27 mouse cellular contexts compared by ENCODE assay signal in the genomic region with DNA sequence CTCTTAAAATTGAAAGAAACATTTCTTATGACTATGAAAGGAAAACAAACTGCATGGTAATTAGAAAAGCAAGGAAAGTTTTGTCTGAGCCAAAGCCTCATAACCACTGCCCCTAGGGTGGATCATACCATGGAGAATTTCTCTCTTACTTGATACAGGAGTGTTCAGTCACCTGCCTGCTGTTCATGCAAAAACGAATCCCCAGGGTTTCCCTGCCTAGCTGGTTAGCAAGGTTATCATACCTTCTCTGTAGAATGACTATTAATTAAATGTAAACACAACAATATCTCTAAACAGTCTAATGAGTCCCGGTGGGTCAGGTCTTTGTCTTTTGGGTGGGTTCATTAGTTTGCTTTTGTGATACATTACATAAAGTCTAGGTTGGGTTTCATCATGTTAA.
"Had no signal": no experiment of that assay in that cellular context is flagged by ENCODE, and none has a peak within 500 bp of the region (broad histone marks: within the 10 kb centered on the region; RNA-seq: fewer than 3 reads in every experiment).

No protein-coding gene starts in this region.

- H3K4me2 ChIP-seq: embryonic facial prominence, embryonic 12.5 days; embryonic facial prominence, embryonic 13.5 days; forebrain, embryonic 12.5 days; forebrain, embryonic 13.5 days; forebrain, embryonic 15.5 days had no signal

- H3K36me3 ChIP-seq: embryonic facial prominence, embryonic 12.5 days; embryonic facial prominence, embryonic 13.5 days; forebrain, embryonic 10.5 days; forebrain, embryonic 12.5 days; forebrain, embryonic 15.5 days; heart, embryonic 10.5 days had no signal

- H3K9me3 ChIP-seq: embryonic facial prominence, embryonic 12.5 days; embryonic facial prominence, embryonic 13.5 days; forebrain, embryonic 10.5 days; forebrain, embryonic 12.5 days; forebrain, embryonic 13.5 days; forebrain, embryonic 15.5 days; heart, embryonic 10.5 days had no signal

- H3K4me1 ChIP-seq: embryonic facial prominence, embryonic 12.5 days; embryonic facial prominence, embryonic 13.5 days; forebrain, embryonic 10.5 days; forebrain, embryonic 12.5 days; forebrain, embryonic 13.5 days; forebrain, embryonic 15.5 days; heart, embryonic 10.5 days had no signal

- ATAC-seq: forebrain, embryonic 13.5 days; forebrain, embryonic 14.5 days; forebrain, embryonic 15.5 days; forebrain, embryonic 16.5 days; forebrain, postnatal 0 days had no signal

- H3K9ac ChIP-seq: embryonic facial prominence, embryonic 12.5 days; embryonic facial prominence, embryonic 13.5 days; forebrain, embryonic 12.5 days; forebrain, embryonic 13.5 days; forebrain, embryonic 15.5 days; forebrain, postnatal 0 days had no signal

- DNase-seq: cerebellum, adult 2 months; cerebellum, adult 8-10 months; cerebellum, adult 9-10 months; cerebellum, adult 9-11 months; cerebellum, postnatal 14 days; cerebellum, postnatal 25 days; cerebellum, postnatal 36 days; embryo, embryonic 11 days; forebrain, postnatal 0 days; gastrocnemius, adult 2 months; gastrocnemius, postnatal 10 days; gastrocnemius, postnatal 14 days; gastrocnemius, postnatal 25 days; gastrocnemius, postnatal 36 days; heart, adult 11 months; heart, adult 18-20 months; heart, adult 2 months had no signal

- H3K27ac ChIP-seq: embryonic facial prominence, embryonic 12.5 days; embryonic facial prominence, embryonic 13.5 days; forebrain, embryonic 10.5 days; forebrain, embryonic 12.5 days; forebrain, embryonic 13.5 days; forebrain, embryonic 15.5 days; gastrocnemius, adult 2 months; heart, adult 2 months; heart, embryonic 10.5 days had no signal

- H3K27me3 ChIP-seq: embryonic facial prominence, embryonic 12.5 days; embryonic facial prominence, embryonic 13.5 days; forebrain, embryonic 12.5 days; forebrain, embryonic 13.5 days; forebrain, embryonic 15.5 days had no signal

- H3K4me3 ChIP-seq: embryonic facial prominence, embryonic 12.5 days; embryonic facial prominence, embryonic 13.5 days; erythroblast, embryonic 14.5 days; forebrain, embryonic 10.5 days; forebrain, embryonic 12.5 days; forebrain, embryonic 13.5 days; forebrain, embryonic 15.5 days; gastrocnemius, adult 2 months; heart, adult 2 months; heart, embryonic 10.5 days had no signal
